Comparison of ENCODE assay signal across 8 mouse cellular contexts in the genomic region with DNA sequence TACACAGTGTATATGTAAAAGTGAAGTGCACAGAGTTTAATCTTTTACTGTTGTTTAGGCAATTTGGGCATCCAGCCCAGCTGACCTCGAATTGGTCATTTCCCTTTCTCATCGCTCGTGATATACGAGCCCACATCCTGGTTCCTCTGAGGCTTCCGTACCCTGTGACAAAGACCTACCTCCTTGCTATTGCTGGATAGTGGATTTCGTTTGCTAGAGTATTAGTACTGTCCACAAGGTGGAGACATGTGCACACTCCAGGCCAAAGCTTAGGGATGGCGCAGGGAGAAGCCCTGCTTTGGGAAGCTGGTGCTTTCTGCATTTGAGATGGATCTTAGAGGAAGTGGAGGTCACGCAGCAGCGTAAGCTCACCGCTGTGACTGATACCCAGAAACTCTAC.
DNase-seq lines count a peak whose midpoint lies in the region; ATAC-seq and TF ChIP-seq lines count a peak whose summit lies in the region.

No protein-coding gene starts in this region.

- TF ChIP-seq EP300 in heart, adult 2 months (IDR thresholded peaks at IDR 0.05; ENCODE audit: insufficient read depth, low read depth, low read length) = no peak

- H3K4me1 ChIP-seq in neural tube, embryonic 11.5 days (ENCODE audit: control insufficient read depth, insufficient read depth, low read length) = no peaks in the 10 kb centered on the region
- H3K4me1 ChIP-seq in heart, adult 2 months (ENCODE audit: control insufficient read depth, insufficient read depth, low read length) = peaks cover 5% of the 10 kb centered on the region
- H3K4me1 ChIP-seq in lung, embryonic 16.5 days (replicated peaks; ENCODE audit: control insufficient read depth, insufficient read depth, low read length) = 0 out of 2 replicates have a peak, but pooled peaks cover 2% of the 10 kb centered on the region

- no peaks in the 10 kb centered on the region for H3K36me3 ChIP-seq in neural tube, embryonic 11.5 days (ENCODE audit: control insufficient read depth, insufficient read depth, low read length)
- no peaks in the 10 kb centered on the region for H3K36me3 ChIP-seq in heart, adult 2 months (ENCODE audit: control insufficient read depth, insufficient read depth, low read length)
- H3K36me3 ChIP-seq in lung, embryonic 16.5 days (ENCODE audit: control insufficient read depth, insufficient read depth, low read length) = peaks cover 9% of the 10 kb centered on the region; the same call in 1 of the 2 replicates

- H3K4me2 ChIP-seq in neural tube, embryonic 11.5 days (ENCODE audit: low read depth) = no peak overlapping the region
- H3K4me2 ChIP-seq in lung, embryonic 16.5 days (ENCODE audit: low read depth, low read length) = peak overlapping the region; percentile 35

- intact Hi-C loops in heart, adult 2 months (cut with DNase I) = loop anchor here (1.0 to 2.0 kb wide), 2 partner anchors 133 to 283 kb away; no protein-coding TSS in a partner anchor

- no peak overlapping the region for H3K9ac ChIP-seq in neural tube, embryonic 11.5 days (ENCODE audit: low read length)
- H3K9ac ChIP-seq in heart, adult 2 months (ENCODE audit: low read depth, low read length) = no peak overlapping the region
- H3K9ac ChIP-seq in lung, embryonic 16.5 days (ENCODE audit: low read length) = no peak overlapping the region

- H3K79me2 ChIP-seq in heart, adult 2 months (replicated peaks; ENCODE audit: control insufficient read depth, insufficient read depth, low read length) = no peaks in the 10 kb centered on the region

- no peak overlapping the region for H3K4me3 ChIP-seq in neural tube, embryonic 11.5 days (ENCODE audit: low read depth, low read length)
- no peak overlapping the region for H3K4me3 ChIP-seq in heart, adult 2 months
- H3K4me3 ChIP-seq in lung, embryonic 16.5 days (ENCODE audit: low read length) = no peak overlapping the region

- H3K9me3 ChIP-seq in neural tube, embryonic 11.5 days (ENCODE audit: control insufficient read depth, low read length) = no peaks in the 10 kb centered on the region
- no peaks in the 10 kb centered on the region for H3K9me3 ChIP-seq in lung, embryonic 16.5 days (ENCODE audit: control insufficient read depth, low read length)

- no peak overlapping the region for H3K27ac ChIP-seq in neural tube, embryonic 11.5 days (ENCODE audit: low read depth, low read length)
- H3K27ac ChIP-seq in heart, adult 2 months = no peak overlapping the region
- peak overlapping the region; percentile 35 for H3K27ac ChIP-seq in lung, embryonic 16.5 days (ENCODE audit: low read length)

- 58% methylated on average over 10 of the region's 10 CpGs for WGBS in neural tube, embryonic 11.5 days
- 17% methylated on average over 10 of the region's 10 CpGs for WGBS in heart, adult 2 months
- 21% methylated on average over 10 of the region's 10 CpGs for WGBS in lung, embryonic 16.5 days

- H3K27me3 ChIP-seq in neural tube, embryonic 11.5 days (ENCODE audit: control insufficient read depth, insufficient read depth, low read length) = no peaks in the 10 kb centered on the region
- no peaks in the 10 kb centered on the region for H3K27me3 ChIP-seq in heart, adult 2 months (ENCODE audit: control insufficient read depth, insufficient read depth, low read length)
- no peaks in the 10 kb centered on the region for H3K27me3 ChIP-seq in lung, embryonic 16.5 days (ENCODE audit: control insufficient read depth, insufficient read depth, low read depth, low read length)

- TF ChIP-seq POLR2A in heart, adult 2 months (IDR thresholded peaks at IDR 0.05; ENCODE audit: insufficient read depth, low read depth, low read length) = no peak

- peak; percentile 44 for DNase-seq in neural tube, embryonic 11.5 days (ENCODE audit: low spot score)
- DNase-seq in neural tube, embryonic 10.5 days (ENCODE audit: extremely low spot score, low spot score) = no peak
- peak; percentile 28 to 49 for DNase-seq in cerebellum, adult 18-20 months
- peak; percentile 40 to 49 for DNase-seq in heart, adult 2 months
- DNase-seq in kidney, adult 9 months = peak; percentile 78
- DNase-seq in retina, postnatal 1 day = peak; percentile 52
- no peak for DNase-seq in spleen, adult 18-20 months

- peak; percentile 81 for TF ChIP-seq CTCF in heart, adult 2 months (IDR thresholded peaks at IDR 0.05)

- ATAC-seq in neural tube, embryonic 11.5 days (ENCODE audit: insufficient read depth, low FRiP score, low TSS enrichment) = no peak
- peak; percentile 87 for ATAC-seq in lung, embryonic 16.5 days (ENCODE audit: low read depth)

Comparison
In these comparisons a context has a peak if more than half of its experiments do, and no peak if none do; other contexts are left out.
1. DNase-seq: peak in neural tube, embryonic 11.5 days (single experiment), cerebellum, adult 18-20 months (2 of 2), heart, adult 2 months (2 of 2), kidney, adult 9 months (single experiment) and retina, postnatal 1 day (single experiment); none in neural tube, embryonic 10.5 days (single experiment) and spleen, adult 18-20 months (0 of 2).